Mouse (Mus musculus) left cerebral cortex, adult 2 months (tissue): ENCODE measurements around the gene Tst. TPM values are rescaled to one million over a fixed set of nuclear protein-coding genes. Genes with fewer than 3 reads are reported as not detected.

Experiments
- DNase-seq, 2 experiments: peaks; one replicate each; pipeline ENCODE4 v3.0.0; 2021 to 2022; ENCODE audit warnings: low spot score in 2 of 2, mixed read lengths in 1 of 2; ENCODE audit errors: extremely low spot score in 1 of 2
- H3K27ac ChIP-seq: fragments of 200-600 bp; 2 replicates; pipeline ENCODE4 v1.8.1; 2022
- H3K4me3 ChIP-seq: fragments of 200-600 bp; 2 replicates; pipeline ENCODE4 v1.8.1; 2022
- CTCF ChIP-seq: fragments of 200-600 bp; IDR thresholded peaks from 2 replicates; pipeline ENCODE4 v1.8.1; 2022; ENCODE audit warnings: antibody characterized with exemption, mild to moderate bottlenecking, moderate library complexity
- intact Hi-C: fragments of 180-260 bp; cut with DNase I; formaldehyde crosslinking; loops from one replicate; pipeline ENCODE4 v1.15.1; 2025
- total RNA-seq, 2 experiments: library from RNA; stranded (reverse); gene quantifications; 2 replicates each; pipeline ENCODE4 v1.2.3; 2021

Tst gene
- total RNA-seq, 2 experiments from 2014 or later = 29.0 to 30.1 TPM

DNA sequence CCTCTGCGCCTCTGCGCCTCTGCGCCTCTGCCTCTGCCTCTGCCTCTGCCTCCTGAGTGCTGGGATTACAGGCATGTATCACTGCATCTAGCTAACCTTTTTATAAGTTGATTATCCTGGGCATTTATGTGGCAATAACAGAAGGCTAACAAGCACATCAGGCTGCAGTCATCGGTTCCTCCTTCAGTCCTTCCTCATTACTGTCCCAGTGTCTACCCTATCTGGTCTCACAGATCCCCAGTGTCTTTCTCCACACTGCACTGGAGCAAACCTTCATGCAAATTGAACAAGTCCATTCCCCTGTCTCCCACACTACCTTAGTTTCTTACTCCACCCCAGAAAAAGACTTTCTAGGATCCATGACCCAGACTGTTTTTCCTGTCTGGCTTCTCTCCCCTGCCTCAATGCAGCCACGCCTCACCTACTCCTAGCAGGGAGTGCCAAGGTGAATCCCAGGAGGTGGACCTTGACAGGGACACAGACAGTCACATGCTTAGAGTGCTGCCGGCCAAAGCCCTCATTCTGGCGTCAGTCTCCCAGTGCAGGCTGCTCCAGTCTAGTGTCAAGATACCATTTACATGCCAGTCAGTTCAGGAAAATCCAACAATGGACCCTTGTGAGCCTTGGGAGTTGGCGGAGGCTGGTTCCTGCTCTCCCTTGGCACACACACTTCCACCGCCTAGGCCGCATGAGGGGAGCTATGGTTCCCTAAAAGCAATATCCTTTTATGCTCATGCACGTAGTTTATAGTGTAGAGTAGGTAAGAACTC, 22.1 kb downstream of the Tst start:
- intact Hi-C loops = loop anchor here (1.0 kb wide), 1 partner anchor 23 kb away; the partner anchor contains the start of gene Mpst
- DNase-seq = peak in 1 of 2 experiments; percentile 37

DNA sequence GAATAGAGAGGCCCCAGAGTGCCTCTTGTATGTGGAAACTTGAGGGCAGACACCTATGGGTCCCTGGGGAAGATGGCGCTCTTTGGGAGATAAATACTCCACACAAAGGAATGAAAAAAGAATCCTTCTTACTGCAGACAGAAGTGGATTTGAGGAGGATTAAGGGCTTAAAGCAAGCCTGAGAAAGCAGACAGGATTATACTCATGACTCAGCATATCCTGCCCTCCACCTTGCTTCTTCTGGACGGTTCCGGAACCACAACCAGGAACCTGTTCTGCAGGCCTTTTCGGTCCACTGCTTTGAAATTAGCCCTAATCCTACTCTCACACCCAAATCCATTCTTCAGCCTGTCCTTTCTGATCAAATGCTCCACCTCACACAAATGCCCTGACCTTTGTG, 23.6 kb downstream of the Tst start:
- Histone ChIP-seq H3K4me3 (no peak overlapping the region), H3K27ac (no peak overlapping the region)
- TF ChIP-seq CTCF = no peak
- intact Hi-C loops = no loop called here
- DNase-seq = no peak

More for the DNA sequence above, 22.1 kb downstream of the Tst start:
- Histone ChIP-seq H3K27ac (peak overlapping the region; percentile 75), H3K4me3 (no peak overlapping the region)
- no peak for TF ChIP-seq CTCF

DNA sequence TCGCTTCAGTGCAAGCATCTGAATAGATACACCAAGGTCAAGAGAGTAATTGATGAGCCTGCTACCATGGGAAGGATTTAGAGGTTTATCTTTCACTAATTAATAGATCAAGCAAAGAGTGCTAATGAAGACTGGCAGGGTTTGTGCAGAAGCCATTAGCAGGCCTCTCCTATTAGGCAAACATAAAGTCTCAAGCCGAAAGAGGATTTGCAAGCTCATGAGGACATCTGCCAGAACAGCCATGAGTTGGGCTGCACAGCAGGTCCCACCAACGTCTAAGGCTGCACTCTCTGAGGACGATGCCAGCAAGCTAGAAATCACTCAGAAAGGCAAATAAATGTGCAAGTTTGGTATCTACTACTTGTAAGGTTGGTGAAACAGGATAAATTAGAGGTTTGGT, 25.0 kb downstream of the Tst start:
- intact Hi-C loops = no loop called here

DNA sequence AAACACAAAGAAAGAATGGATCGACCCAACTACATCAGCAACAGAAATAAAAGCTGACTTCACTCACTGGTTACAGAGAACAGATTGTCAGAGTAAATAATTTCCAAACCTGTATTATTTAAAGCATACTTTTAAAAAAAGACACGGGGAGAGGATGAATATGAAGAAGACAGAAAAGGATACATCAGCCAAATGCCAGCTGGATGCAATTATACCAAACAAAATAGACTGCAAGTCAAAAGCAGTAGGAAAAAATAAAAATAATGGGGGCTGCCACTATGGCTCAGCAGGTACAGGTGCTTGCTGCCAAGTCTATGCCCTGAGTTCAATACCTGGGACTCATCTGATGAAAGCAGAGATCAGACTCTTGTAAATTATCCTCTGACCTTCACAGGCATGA, 25.5 kb downstream of the Tst start:
- H3K4me3 ChIP-seq = no peak overlapping the region
- no peak for TF ChIP-seq CTCF
- intact Hi-C loops = no loop called here
- DNase-seq = no peak
- no peak overlapping the region; the same call in 1 of the 2 replicates for H3K27ac ChIP-seq

More for the DNA sequence above, 25.0 kb downstream of the Tst start:
- no peak overlapping the region for H3K4me3 ChIP-seq
- DNase-seq = no peak
- peak overlapping the region; percentile 47 for H3K27ac ChIP-seq
- TF ChIP-seq CTCF = no peak

DNA sequence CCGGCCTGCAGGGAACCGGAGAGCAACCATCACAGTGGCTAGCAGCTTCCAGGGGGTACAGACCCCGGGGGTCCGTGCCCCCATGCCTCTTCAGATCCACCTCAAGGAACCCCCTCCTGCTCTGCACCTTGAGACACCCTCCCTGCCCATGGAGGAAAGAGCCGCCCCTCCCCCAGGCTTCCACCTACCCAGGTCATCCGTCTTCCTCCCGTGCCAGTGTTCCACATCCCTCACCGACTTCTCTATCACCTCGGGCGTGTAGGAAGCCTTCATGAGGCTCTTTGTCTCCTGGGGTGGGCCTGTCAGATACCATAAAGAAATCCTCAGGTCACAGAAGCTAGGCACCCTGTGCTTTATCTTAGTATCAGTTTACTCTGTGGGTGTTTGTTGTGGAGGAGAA, 27.2 kb downstream of the Tst start:
- intact Hi-C loops = no loop called here
- Histone ChIP-seq H3K4me3 (no peak overlapping the region), H3K27ac (no peak overlapping the region)
- DNase-seq = no peak
- no peak for TF ChIP-seq CTCF

DNA sequence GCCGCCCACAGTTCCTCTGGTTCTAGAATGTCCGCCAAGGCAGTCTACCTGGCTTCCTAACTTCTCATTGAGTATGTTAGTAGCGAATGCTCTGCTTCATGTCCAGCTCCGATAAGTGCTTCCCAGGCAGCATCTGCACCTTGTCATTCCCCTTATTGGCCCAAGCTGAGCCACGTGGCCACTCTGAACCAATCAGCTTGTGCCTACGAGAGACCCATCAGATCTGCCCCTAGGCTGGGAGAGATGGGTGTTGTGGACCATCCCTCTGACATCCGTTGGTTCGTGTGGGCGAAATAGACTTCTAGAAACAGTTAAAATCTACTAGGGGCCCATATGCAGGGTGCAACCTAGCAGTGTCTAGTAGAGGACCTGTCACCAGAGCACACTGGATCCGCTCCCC, 27.8 kb downstream of the Tst start:
- no peak overlapping the region for H3K27ac ChIP-seq
- DNase-seq = no peak
- intact Hi-C loops = no loop called here
- H3K4me3 ChIP-seq = no peak overlapping the region
- no peak for TF ChIP-seq CTCF

DNA sequence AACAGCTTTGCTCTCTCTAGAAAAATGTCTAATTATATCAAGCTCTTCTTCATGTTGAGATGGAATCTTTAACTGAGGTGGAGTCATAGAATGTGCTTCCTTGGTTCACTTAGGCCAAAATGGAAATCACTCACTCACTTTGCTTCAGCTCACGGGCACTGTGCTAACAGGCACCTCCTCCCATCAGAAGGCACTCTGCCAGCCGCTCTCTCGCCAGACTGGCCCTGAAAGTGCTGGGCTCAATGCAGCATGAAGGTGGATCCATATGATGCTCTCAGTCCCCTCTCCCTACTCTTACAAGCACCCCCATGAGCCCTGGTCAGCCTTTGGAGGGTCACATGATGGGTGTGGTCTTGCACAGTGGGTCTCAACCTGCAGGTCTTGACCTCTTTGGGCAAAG, 31.5 kb downstream of the Tst start:
- DNase-seq = peak in 1 of 2 experiments; percentile 46
- TF ChIP-seq CTCF = no peak
- H3K27ac ChIP-seq = peak overlapping the region; percentile 33; the same call in 1 of the 2 replicates
- H3K4me3 ChIP-seq = no peak overlapping the region
- intact Hi-C loops = no loop called here

DNA sequence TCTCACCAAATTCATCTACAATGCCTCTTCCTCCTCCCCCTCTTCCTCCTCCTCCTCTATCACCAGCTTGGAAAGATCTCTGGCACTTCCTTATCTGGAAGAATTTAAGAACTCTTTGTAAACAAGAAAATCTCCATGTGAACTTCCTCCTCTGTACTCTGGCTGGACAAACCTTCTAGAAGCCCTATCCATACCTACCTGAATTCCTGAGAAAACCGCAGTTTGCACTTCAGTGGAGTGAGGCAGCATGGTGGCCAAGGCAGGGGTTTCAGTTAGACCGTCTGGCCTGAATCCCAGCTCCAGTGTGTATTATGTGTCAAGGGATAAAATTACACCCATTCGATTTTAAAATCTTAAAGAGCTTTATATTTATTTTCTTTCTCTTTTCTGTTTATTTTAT, 32.9 kb downstream of the Tst start:
- TF ChIP-seq CTCF = no peak
- no peak overlapping the region for H3K4me3 ChIP-seq
- intact Hi-C loops = no loop called here
- no peak for DNase-seq
- no peak overlapping the region for H3K27ac ChIP-seq

DNA sequence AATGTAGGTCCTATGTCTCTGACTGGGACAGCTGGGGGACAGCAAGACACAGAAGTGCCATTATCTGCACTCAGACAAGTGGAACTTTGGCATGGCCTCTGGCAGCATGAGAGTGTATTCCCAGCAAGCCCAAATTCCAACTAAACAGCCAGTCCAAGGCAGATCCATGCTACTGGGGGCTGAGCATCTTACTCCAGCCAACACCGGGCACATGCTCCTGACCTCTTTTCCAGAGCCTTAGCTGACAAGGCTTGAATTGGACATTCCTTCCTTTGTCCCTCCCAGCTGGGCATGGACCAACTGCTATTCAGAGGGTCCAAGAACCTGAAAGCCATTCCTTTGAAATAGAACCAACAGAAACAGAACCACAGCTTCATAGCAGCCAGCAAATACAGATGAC, 36.1 kb downstream of the Tst start:
- Histone ChIP-seq H3K4me3 (no peak overlapping the region), H3K27ac (peak overlapping the region; percentile 2; the same call in 1 of the 2 replicates)
- peak in 1 of 2 experiments; percentile 24 for DNase-seq
- TF ChIP-seq CTCF = no peak
- intact Hi-C loops = loop anchor here (2.0 to 5.0 kb wide), 3 partner anchors 38 to 178 kb away; partner anchors contain the start of genes Mpst and Tst

DNA sequence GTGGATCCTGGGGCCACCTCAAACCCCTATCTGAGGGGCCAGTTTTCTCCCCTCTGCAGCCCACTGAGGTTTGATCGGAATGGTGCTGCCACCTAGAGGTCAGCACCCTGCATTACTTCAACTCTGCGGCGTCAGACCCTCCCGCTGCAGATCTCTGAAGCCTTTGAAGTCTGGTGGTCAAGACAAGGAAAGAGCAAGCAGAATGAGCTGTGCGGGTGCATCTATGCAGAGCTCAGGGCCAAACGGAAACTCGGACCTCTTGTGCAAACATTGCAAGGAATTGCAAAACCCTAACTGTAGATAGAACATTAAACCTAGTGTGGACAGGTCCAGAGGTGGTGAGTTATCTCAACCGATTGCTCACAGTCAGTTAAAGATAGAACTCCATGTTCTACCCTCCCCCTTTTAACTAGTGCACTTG, 36.8 kb downstream of the Tst start:
- H3K27ac ChIP-seq = peak overlapping the region; percentile 2; the same call in 1 of the 2 replicates
- peak; percentile 30 to 38 for DNase-seq
- H3K4me3 ChIP-seq = no peak overlapping the region
- intact Hi-C loops = loop anchor here (2.0 to 5.0 kb wide), 3 partner anchors 38 to 178 kb away; partner anchors contain the start of genes Mpst and Tst
- peak; percentile 92 for TF ChIP-seq CTCF

DNA sequence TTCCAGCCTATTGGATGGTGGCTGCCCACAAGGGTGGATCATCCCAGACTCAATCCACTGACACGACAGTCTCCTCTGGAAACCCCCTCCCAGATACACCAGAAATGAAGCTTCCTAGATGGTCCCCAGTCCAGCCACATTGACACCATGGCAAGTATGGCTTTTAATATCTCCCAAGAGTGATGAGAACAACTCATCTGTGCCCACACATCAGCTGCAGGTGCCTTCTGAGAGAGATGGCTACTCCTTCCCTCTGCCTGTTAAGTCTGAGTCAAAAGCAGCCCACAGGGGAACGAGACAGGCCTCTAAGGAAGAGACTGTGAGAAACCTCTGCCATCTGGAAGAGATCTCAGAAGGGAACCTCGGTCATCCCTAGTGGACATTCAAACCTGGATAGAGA, 37.9 kb downstream of the Tst start:
- no peak overlapping the region for H3K4me3 ChIP-seq
- TF ChIP-seq CTCF = no peak
- DNase-seq = peak in 1 of 2 experiments; percentile 24
- peak overlapping the region; percentile 77 for H3K27ac ChIP-seq
- intact Hi-C loops = loop anchor here (2.0 to 5.0 kb wide), 3 partner anchors 39 to 179 kb away; partner anchors contain the start of genes Mpst and Tst

DNA sequence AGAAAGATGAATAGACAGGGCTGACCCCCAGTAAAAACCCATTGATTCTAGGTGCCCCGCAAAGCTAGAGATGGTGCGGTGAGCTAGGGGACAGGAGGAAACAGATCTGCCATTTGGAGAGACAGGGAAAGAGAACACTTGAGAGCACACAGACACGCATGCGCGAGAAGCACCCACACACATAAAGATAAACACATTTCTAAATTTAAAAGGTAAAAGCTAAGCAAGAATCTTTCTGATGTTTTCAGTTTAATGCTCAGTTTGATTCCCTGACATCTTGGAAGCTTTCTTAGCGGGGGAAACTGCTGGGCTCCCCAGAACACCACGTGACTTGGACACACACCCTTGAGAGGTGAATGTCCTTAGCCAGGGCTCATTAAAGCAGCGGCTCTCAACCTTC, 38.8 kb downstream of the Tst start:
- intact Hi-C loops = loop anchor here (5.0 kb wide), 2 partner anchors 40 to 180 kb away; partner anchors contain the start of genes Mpst and Tst
- no peak for TF ChIP-seq CTCF
- DNase-seq = peak; percentile 26
- no peak overlapping the region for H3K4me3 ChIP-seq
- peak overlapping the region; percentile 77 for H3K27ac ChIP-seq
